Mouse (Mus musculus) heart, postnatal 4 days (tissue): ENCODE measurements around the gene Hdhd5. TPM values are rescaled to one million over a fixed set of nuclear protein-coding genes. Genes with fewer than 3 reads are reported as not detected.
A peak's percentile ranks its signal among the peaks of the same experiment; 100 is the strongest.

Experiments
- DNase-seq: peaks from one replicate; pipeline ENCODE4 v3.0.0; 2021
- total RNA-seq, 2 experiments: library from RNA; stranded (reverse); gene quantifications; 2 replicates each; pipeline ENCODE4 v1.2.3; 2021

Hdhd5 gene
- total RNA-seq, 2 experiments from 2014 or later: 15.2 to 17.6 TPM

DNA sequence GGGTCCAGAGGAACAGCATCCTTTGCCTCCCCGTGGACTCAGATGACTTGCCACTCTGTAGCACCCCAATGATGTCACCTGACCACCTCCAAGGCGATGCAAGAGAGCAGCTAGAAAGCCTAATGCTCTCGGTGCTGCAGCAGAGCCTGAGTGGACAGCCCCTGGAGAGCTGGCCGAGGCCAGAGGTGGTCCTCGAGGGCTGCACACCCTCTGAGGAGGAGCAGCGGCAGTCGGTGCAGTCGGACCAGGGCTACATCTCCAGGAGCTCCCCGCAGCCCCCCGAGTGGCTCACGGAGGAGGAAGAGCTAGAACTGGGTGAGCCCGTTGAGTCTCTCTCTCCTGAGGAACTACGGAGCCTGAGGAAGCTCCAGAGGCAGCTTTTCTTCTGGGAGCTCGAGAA, 49.1 kb downstream of the Hdhd5 start:
- no peak for DNase-seq

- DNase-seq: peak; percentile 32
These were observed 49.6 kb downstream of the Hdhd5 start for GRCm38 (mm10) chr6:120481538-120481937.

- no peak for DNase-seq
These were observed 50.8 kb downstream of the Hdhd5 start for GRCm38 (mm10) chr6:120480361-120480760.

DNA sequence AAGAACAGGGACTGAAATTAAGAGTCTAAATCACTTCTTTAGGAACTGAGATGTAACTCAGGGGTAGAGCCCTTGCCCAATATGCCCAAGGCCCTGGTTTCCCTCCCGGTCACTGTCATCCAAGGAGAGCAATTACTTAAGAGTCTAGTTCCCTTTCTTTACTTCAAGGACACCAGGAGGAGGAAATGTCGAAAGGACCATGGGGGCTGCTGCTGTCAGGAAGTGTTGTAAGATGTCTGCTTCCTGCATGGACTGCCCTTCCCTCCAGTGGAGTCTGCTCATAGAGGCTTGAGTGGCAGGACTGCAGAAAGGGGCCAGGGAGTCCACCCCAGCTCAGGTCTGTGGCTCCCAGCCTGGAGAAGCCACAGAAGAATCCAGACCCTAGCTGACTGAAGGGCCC, 51.8 kb downstream of the Hdhd5 start:
- no peak for DNase-seq

GRCm38 (mm10) chr6:120475288-120475687, 55.8 kb downstream of the Hdhd5 start:
- no peak for DNase-seq

DNA sequence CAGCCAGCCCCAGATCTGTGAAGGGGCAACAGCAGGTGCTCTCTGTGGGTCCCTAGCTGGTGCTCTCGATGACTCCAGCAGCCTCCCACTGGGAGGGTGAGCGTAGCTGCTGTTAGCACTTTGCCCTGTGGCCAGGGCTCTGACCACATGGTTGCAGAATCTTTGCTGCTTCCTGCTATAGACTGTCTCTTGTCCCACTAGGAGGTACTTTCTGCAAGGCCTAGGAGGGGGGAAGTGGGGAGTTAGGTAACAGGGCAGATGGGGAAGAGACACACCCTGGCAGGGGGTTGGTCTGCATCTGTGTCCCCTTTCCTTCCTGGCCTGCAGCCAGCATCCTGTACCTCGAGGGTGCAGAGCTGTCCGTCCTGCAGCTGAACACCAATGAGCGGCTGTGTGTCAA, 57.7 kb downstream of the Hdhd5 start:
- DNase-seq: no peak

DNA sequence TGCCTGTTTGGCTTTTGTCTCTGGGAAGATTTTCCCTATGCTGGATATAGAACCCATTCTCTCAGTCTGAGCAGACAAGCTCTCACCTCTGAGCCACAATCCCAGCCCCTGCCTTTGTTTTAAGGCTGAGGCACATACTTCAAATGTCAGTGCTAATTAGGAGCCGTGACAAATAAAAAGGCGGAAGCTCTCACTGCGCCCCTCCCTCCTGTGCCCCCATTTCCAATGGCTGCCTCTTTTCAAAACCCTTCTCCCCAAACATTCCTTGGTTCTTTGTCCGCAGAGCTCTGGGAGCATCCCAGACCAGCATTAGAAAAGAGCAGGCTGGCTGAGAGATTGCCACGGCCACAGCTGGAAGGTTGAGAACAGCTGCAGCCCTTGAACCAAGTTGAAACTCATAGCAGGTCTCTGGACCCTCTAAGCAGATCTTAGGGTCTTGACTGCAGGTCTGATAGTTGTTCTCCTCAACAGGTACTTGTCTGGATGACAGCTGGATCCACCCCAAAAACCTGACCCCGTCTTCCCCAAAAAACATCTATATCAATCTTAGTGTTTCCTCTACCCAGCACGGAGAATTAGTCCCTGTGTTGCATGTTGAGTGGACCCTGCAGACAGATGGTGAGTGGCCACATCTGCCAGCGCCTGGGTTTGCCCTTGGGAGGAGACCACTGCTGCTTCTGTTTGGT, 58.5 kb downstream of the Hdhd5 start:
- DNase-seq: no peak

- DNase-seq: no peak
These were observed 59.1 kb downstream of the Hdhd5 start for GRCm38 (mm10) chr6:120471991-120472441.

GRCm38 (mm10) chr6:120470666-120471065, 60.5 kb downstream of the Hdhd5 start:
- DNase-seq: no peak

DNA sequence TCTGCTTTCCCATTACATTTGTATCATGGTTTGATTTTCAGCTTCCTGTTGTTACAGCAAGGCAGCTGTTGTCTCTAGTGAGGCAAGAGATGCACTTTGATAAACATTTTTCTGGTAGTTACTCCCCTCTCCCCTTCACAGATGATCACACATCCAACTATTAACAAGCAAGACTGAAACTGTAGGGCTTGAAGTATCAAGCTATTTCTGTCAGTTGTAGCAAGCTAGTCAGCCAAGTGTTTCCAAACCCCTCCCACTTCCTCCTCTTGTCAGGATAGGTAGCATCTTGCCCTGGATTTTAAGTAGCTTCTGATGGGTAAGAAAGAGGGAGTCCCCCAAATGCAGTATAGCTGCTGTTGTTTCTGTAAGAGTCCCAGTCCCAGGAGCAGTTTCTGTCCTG, 61.3 kb downstream of the Hdhd5 start:
- no peak for DNase-seq

- DNase-seq: no peak
These were observed 61.9 kb downstream of the Hdhd5 start for GRCm38 (mm10) chr6:120469268-120469667.

- no peak for DNase-seq
These were observed 62.9 kb downstream of the Hdhd5 start for GRCm38 (mm10) chr6:120468259-120468658.

GRCm38 (mm10) chr6:120466609-120467329, 64.3 kb downstream of the Hdhd5 start:
- DNase-seq: no peak

GRCm38 (mm10) chr6:120465393-120465792, 65.7 kb downstream of the Hdhd5 start:
- DNase-seq: no peak

- no peak for DNase-seq
These were observed 66.6 kb downstream of the Hdhd5 start for GRCm38 (mm10) chr6:120464406-120464939.

- peak; percentile 40 for DNase-seq
These were observed 67.2 kb downstream of the Hdhd5 start for GRCm38 (mm10) chr6:120463884-120464283.

DNA sequence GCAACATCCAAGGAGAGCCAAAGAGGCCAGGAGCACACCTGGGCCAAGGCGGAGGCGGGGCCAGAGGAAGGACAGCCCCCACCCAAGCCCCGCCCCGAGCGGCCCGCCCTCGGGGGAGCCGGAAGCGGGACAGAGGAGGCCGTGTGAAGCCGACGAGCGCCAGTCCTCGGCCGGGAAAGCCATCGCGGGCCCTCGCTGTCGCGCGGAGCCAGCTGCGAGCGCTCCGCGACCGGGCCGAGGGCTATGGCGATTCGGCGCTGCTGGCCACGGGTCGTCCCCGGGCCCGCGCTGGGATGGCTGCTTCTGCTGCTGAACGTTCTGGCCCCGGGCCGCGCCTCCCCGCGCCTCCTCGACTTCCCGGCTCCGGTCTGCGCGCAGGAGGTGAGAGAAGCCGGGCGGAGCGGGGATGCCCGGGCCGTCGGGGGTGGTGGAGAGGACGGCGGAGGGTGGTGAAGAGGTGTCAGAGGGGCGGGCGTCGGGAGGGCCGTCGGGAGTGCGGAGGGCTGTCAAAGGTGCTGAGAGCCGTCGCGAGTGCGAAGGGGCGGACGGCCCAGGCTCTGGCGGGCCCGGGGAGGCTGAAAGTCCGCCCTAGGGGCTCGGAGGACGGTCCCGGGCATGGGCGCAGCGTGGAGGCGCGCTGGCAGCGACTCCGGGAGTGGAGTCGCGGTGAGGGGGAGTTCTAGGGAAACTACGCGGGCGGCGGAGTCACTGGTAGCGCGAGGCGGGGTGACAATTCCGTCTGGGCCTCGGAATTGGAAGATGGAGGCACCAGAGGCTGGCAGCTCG, 67.8 kb downstream of the Hdhd5 start, which contains the start of gene Il17ra:
Gene Il17ra (plus strand): TSS at position 162 of the 786 bp plus-strand sequence.
- DNase-seq: peak; percentile 72

DNA sequence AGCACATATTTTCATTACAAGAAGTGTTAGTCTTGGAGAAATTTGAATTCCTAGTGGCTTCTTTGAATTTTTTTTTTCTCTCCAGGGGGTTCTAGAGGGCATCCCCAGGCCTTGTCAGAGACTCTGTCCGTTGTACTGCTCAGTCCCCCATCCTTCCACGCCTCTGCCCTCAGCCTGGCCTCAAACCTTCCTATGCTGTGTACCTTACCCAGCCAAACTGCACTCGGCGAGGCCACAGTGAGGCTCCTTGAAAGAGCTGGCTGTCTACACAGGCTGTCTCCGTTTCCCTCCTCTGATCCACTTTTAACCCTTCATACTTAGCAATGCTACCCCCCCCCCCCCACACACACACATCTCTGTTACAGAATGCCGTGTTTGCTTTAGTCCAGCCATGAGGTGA, 68.9 kb downstream of the Hdhd5 start:
- DNase-seq: no peak

DNA sequence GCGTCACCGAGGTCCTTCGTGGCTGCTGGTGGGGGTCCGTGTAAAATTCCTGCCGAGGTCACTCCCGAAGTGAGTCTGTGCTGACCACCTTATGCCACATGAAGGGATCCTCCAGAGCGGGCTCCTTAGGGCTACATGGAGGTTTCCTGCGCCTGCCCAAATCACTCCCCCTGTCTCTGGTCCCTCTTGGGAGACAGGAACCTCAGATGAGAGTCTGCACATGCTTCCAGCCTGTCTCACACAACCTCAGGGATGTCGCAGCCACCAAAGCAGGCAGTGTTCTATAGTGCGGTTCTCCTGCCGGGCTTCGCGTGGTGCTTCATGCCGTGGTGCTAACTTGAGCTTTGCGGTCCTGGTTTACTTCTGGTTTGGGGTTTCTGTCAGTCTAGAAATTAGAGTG, 69.9 kb downstream of the Hdhd5 start:
- DNase-seq: no peak
